Mouse (Mus musculus) hindbrain, embryonic 11.5 days (tissue): ENCODE data around the gene Eif2b2. TPM values are rescaled to one million over a fixed set of nuclear protein-coding genes. Genes with fewer than 3 reads are reported as not detected.

ENCODE experiments used
- ATAC-seq: fragments of 200-750 bp; cut with Nextera tagmentation; 2 replicates; pipeline ENCODE4 v1.8.0; 2017; ENCODE audit warnings: mild to moderate bottlenecking, moderate TSS enrichment, moderate library complexity; ENCODE audit not compliant: low FRiP score
- DNase-seq: peaks from one replicate; pipeline ENCODE4 v3.0.0-alpha.2; 2015; ENCODE audit warnings: low spot score
- H3K27ac ChIP-seq: fragments of 300-500 bp; sonication (generic); 2 replicates; pipeline ENCODE4 v1.5.1; 2014; ENCODE audit warnings: mild to moderate bottlenecking, low read depth, low read length
- H3K27me3 ChIP-seq: fragments of 300-500 bp; sonication (generic); 2 replicates; pipeline ENCODE4 v1.6.1; 2014; ENCODE audit warnings: mild to moderate bottlenecking, low read length, moderate library complexity, mixed read lengths; ENCODE audit not compliant: control insufficient read depth, insufficient read depth
- H3K36me3 ChIP-seq: fragments of 300-500 bp; sonication (generic); 2 replicates; pipeline ENCODE4 v1.6.1; 2014; ENCODE audit warnings: mild to moderate bottlenecking, low read length, moderate library complexity, mixed read lengths; ENCODE audit not compliant: control insufficient read depth, insufficient read depth
- H3K4me1 ChIP-seq: fragments of 300-500 bp; sonication (generic); replicated peaks from 2 replicates; pipeline ENCODE4 v1.6.1; 2014; ENCODE audit warnings: low read length, mixed read lengths; ENCODE audit not compliant: control insufficient read depth, insufficient read depth
- H3K4me2 ChIP-seq: fragments of 300-500 bp; sonication (generic); replicated peaks from 2 replicates; pipeline ENCODE4 v1.6.1; 2014; ENCODE audit warnings: mild to moderate bottlenecking, low read depth, low read length
- H3K4me3 ChIP-seq: fragments of 300-500 bp; sonication (generic); 2 replicates; pipeline ENCODE4 v1.5.1; 2014; ENCODE audit warnings: low read depth, low read length
- H3K9ac ChIP-seq: fragments of 300-500 bp; sonication (generic); 2 replicates; pipeline ENCODE4 v1.6.1; 2014; ENCODE audit warnings: low read depth, low read length
- H3K9me3 ChIP-seq: fragments of 300-500 bp; sonication (generic); 2 replicates; pipeline ENCODE4 v1.6.1; 2016; ENCODE audit warnings: low read length; ENCODE audit not compliant: control insufficient read depth
- WGBS: fragments of 180-500 bp; shearing (Covaris S2); extraction: QIAGEN DNeasy Blood & Tissue Kit; methylation state at CpG from one replicate; pipeline ENCODE4 v1.1.7; 2014; 5-methylcytosine and 5-hydroxymethylcytosine counted together
- polyA plus RNA-seq: library from polyadenylated mRNA; unstranded; fragments of >200 nt; fragmentation: Nextera tagmentation; extraction: Ambion mirVana; gene quantifications from 2 replicates; pipeline ENCODE4 v1.2.1, GENCODE M21; 2014

Eif2b2 gene
- polyA plus RNA-seq, 1 experiment from 2014 or later: 90.0 TPM

DNA sequence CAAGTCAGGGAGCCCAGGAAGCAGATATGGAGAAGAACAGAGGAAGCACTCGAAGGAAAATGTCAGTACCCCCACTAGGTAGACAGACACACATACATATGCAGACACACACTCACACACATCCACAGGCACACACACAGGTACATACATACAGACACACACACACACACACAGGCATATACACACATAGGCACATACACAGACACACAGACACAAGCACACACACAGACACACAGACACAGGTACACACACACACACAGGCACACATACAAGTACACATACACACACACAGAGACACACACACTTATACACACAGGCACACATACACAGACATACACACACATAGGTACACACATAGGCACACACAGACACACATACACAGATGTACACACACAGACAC lies 19.3 kb upstream of the Eif2b2 start:
- Histone ChIP-seq H3K36me3 (no peaks in the 10 kb centered on the region), H3K4me3 (no peak overlapping the region), H3K4me2 (no peak overlapping the region), H3K27me3 (0 out of 2 replicates have a peak, but pooled peaks cover 2% of the 10 kb centered on the region), H3K9ac (no peak overlapping the region), H3K27ac (no peak overlapping the region), H3K9me3 (no peaks in the 10 kb centered on the region), H3K4me1 (no peaks in the 10 kb centered on the region; the same call in 1 of the 2 replicates)
- ATAC-seq: no peak
- DNase-seq: no peak
- WGBS: 83% methylated on average over 1 of the region's 1 CpGs

DNA sequence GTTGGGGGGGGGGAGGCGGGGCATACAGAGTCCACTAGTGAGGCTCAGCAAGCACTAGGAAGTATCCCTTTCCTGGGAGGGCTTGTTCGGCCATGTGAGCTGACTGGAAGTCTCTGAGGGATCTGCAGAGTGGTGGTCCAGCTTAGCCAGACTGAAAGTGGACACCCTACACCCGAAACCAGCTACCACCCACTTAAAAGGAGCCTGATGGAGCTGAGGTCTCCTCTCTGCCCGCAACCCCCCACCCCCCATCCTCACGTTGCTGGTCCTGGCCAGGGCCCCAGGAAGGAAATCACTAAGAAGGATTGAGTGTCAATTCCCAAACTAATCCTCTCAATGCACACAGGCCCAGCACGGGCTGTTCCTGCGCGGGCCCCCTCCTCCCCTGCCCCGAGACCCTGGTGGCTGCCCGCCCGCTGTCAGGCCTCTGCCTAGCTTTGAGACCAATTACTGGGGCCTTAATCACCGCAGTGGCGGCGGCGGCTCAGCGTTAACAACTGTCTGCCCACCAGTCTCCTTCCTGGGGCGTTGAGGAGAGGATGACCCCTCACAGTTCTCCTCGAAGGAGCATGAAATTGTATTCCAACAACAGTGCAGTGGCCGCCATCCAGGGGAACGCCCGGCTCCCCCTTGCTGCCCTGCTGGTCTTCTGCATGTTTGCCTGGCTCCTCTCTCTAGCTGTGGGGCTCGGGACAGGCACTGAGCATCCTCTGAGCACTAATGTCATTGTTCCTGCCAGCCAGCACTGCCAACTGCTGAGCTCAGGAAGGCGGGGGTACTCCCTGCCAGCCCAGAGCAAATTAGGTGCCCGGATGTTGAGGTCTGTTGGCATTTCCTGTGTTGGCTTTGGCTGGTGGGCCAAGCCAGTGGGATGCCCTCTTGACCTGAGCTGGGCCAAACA lies 18.1 kb upstream of the Eif2b2 start:
- Histone ChIP-seq H3K36me3 (no peaks in the 10 kb centered on the region), H3K9me3 (no peaks in the 10 kb centered on the region), H3K27ac (0 out of 2 replicates have a peak overlapping the region, but pooled peaks have one; percentile 30), H3K27me3 (peaks cover 2% of the 10 kb centered on the region; the same call in 1 of the 2 replicates), H3K4me3 (no peak overlapping the region), H3K4me2 (no peak overlapping the region), H3K9ac (peak overlapping the region; percentile 27; the same call in 1 of the 2 replicates), H3K4me1 (no peaks in the 10 kb centered on the region; the same call in 1 of the 2 replicates)
- ATAC-seq: 0 out of 2 replicates have a peak, but pooled peaks have one; percentile 30
- DNase-seq: peak; percentile 29
- WGBS: 28% methylated on average over 24 of the region's 24 CpGs

DNA sequence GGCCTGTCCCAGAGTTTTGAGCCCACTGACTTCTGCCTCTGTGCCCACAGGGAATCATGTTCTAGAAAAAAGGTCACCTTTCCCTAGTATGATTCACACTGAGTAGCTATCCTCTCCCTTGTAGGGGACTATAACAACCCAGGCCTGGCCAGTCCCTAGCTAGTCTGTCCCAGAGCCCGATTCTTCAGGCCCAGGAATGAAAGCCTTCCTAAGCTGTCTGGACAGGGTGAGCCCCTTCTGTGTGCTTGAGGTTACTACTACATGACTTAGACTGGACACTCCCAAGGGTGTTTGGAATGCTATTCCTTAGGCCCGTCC lies 17.5 kb upstream of the Eif2b2 start:
- Histone ChIP-seq H3K4me3 (no peak overlapping the region), H3K36me3 (no peaks in the 10 kb centered on the region), H3K9me3 (no peaks in the 10 kb centered on the region), H3K27ac (no peak overlapping the region), H3K4me1 (no peaks in the 10 kb centered on the region; the same call in 1 of the 2 replicates), H3K4me2 (no peak overlapping the region), H3K9ac (no peak overlapping the region; the same call in 1 of the 2 replicates), H3K27me3 (peaks cover 2% of the 10 kb centered on the region; the same call in 1 of the 2 replicates)
- DNase-seq: no peak
- ATAC-seq: no peak
- WGBS: 76% methylated on average over 2 of the region's 2 CpGs

GRCm38 (mm10) chr12:85202191-85202590 lies 17.1 kb upstream of the Eif2b2 start:
- no peak for ATAC-seq
- no peaks in the 10 kb centered on the region; the same call in 1 of the 2 replicates for H3K4me1 ChIP-seq
- no peak overlapping the region for H3K4me3 ChIP-seq
- peaks cover 2% of the 10 kb centered on the region; the same call in 1 of the 2 replicates for H3K27me3 ChIP-seq
- H3K9me3 ChIP-seq: no peaks in the 10 kb centered on the region
- no peak overlapping the region for H3K9ac ChIP-seq
- H3K27ac ChIP-seq: no peak overlapping the region
- 85% methylated on average over 7 of the region's 7 CpGs for WGBS
- DNase-seq: no peak
- no peaks in the 10 kb centered on the region for H3K36me3 ChIP-seq
- H3K4me2 ChIP-seq: no peak overlapping the region

DNA sequence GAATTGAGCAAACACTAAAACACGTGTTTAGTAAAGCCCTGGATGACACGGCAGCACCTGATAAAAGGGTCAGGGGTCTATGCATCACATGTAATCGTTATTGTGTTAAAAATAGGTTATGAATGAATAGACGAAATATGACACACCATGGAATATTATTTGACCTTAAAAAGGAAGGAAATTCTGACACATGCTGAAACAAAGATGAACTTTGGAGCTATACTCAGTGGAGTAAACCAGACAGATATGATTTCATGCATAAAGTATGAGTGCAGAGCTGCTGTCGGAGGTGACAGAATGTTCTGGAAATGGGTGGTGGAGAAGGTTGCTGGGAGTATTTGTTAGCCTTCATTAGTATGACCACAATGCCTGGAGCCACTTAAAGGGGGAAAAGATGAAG lies 15.6 kb upstream of the Eif2b2 start:
- Histone ChIP-seq H3K36me3 (no peaks in the 10 kb centered on the region), H3K4me3 (no peak overlapping the region), H3K27ac (no peak overlapping the region), H3K4me1 (no peaks in the 10 kb centered on the region; the same call in 1 of the 2 replicates), H3K9me3 (no peaks in the 10 kb centered on the region), H3K4me2 (no peak overlapping the region), H3K27me3 (peaks cover 2% of the 10 kb centered on the region; the same call in 1 of the 2 replicates), H3K9ac (no peak overlapping the region)
- DNase-seq (no peak), ATAC-seq (no peak)
- 92% methylated on average over 5 of the region's 5 CpGs for WGBS

DNA sequence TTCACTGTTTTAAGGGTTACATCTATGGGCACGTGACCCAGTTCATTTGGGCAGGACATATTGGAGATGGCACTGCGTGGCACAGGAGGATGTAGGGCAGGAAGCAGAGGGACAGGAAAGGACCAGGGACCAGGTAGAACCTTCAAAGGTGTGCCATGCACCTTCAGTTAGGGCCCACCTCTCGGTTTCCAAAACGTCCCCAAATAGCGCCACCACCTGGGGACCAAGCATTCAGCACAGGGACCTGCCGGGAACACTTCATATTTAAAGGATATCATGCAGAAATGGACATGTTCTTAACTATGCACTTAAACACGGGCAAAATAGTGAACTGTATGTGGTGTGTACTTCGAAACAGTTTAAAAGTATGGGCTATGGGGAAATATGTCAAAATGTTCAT lies 15.2 kb upstream of the Eif2b2 start:
- no peak for DNase-seq
- peaks cover 2% of the 10 kb centered on the region; the same call in 1 of the 2 replicates for H3K27me3 ChIP-seq
- no peak overlapping the region for H3K4me3 ChIP-seq
- H3K9ac ChIP-seq: no peak overlapping the region
- H3K4me2 ChIP-seq: no peak overlapping the region
- 50% methylated on average over 8 of the region's 8 CpGs for whole genome bisulfite sequencing
- no peaks in the 10 kb centered on the region for H3K36me3 ChIP-seq
- H3K4me1 ChIP-seq: no peaks in the 10 kb centered on the region; the same call in 1 of the 2 replicates
- no peak for ATAC-seq
- no peak overlapping the region for H3K27ac ChIP-seq
- no peaks in the 10 kb centered on the region for H3K9me3 ChIP-seq

DNA sequence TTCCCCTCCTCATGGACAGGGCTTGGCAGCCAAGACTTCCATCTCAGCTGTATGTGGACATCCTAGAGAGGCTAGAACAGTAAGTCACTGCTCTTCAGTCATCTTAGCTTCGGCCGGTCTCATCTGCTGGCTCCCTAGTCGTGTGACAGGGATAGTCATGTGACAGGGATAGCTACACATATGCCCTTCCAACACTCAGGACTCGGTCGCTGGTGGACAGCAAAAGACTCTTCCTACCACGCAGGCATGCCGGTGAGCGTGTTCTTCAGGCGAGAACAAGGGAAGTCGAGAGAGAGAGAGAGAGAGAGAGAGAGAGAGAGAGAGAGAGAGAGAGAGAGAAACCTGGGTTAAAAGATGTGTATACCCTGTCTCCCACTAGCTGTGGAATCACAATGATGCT lies 13.9 kb upstream of the Eif2b2 start:
- ATAC-seq: no peak
- Histone ChIP-seq H3K4me2 (no peak overlapping the region), H3K36me3 (no peaks in the 10 kb centered on the region), H3K27me3 (no peaks in the 10 kb centered on the region; the same call in 1 of the 2 replicates), H3K27ac (no peak overlapping the region), H3K9ac (no peak overlapping the region), H3K4me3 (no peak overlapping the region), H3K9me3 (no peaks in the 10 kb centered on the region), H3K4me1 (no peaks in the 10 kb centered on the region; the same call in 1 of the 2 replicates)
- WGBS: 92% methylated on average over 10 of the region's 10 CpGs
- DNase-seq: no peak

DNA sequence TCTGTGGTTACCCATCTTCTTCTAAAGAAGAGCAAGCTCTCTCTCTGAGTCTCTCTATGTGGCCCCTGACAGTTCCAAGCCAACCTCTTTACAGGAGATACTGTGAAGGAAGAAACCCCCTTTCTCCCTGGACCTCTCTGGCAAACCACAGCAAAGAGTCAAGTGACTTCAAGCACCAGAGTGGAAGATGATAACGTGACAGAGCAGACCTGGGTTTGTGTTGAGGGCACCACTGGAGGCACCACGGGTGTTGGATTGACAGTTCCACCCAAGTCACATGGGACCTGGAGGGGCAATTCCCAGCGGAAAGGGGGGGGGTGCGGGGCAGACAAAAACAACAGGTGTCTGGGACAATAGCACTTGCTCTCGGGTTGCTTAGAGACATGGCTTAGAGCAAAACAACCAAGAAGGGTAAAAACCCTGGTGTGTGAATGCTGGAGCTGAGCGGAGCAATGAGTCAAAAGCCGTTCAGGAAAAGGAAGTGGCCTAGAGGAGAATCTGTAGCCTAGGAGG lies 10.5 kb upstream of the Eif2b2 start:
- H3K4me2 ChIP-seq: no peak overlapping the region
- no peak for DNase-seq
- no peak overlapping the region for H3K4me3 ChIP-seq
- H3K36me3 ChIP-seq: no peaks in the 10 kb centered on the region
- H3K9me3 ChIP-seq: no peaks in the 10 kb centered on the region
- 33% methylated on average over 7 of the region's 7 CpGs for WGBS
- ATAC-seq: no peak
- no peaks in the 10 kb centered on the region; the same call in 1 of the 2 replicates for H3K27me3 ChIP-seq
- H3K27ac ChIP-seq: no peak overlapping the region
- H3K4me1 ChIP-seq: no peaks in the 10 kb centered on the region
- no peak overlapping the region for H3K9ac ChIP-seq
